In the genomic region with DNA sequence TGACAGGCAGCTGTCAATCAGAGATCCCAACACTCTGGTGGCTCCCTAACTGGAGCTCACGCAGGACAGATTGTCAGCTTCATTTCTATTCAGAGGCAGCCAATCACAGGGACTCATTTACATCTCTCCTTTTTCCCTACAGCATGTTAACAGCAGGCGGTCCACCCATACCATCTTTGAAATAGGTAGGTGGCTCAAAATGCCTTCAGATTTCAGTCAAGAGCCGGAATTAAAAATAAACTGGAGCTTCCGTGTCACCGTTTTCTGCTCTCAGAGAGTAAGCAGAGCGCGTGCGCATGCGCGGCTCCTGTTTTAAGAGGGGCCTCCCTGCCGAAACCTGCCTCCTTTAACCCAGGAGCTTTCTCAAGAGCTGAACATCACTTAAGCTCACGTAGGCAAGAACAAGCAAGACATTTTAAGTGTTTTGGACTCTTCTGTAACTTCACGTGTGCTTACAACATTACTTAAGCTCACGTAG, we compare ENCODE assay signal across 8 mouse cellular contexts.
A peak's percentile ranks its signal among the peaks of the same experiment; 100 is the strongest.
DNase-seq lines count a peak whose midpoint lies in the region; ATAC-seq lines count a peak whose summit lies in the region.
"Had no signal": no experiment of that assay in that cellular context is flagged by ENCODE, and none has a peak within 500 bp of the region (broad histone marks: within the 10 kb centered on the region; RNA-seq: fewer than 3 reads in every experiment).

No protein-coding gene starts in this region.

- H3K27ac ChIP-seq in heart, embryonic 14.5 days (replicated peaks in 1 of 2; ENCODE audit: control insufficient read depth in 1 of 2, insufficient read depth in 1 of 2, low read depth in 2 of 2, low read length in 2 of 2): peak overlapping the region; percentile 39 to 44; a peak in 2 of 4 replicates
- H3K27ac ChIP-seq: liver, embryonic 15.5 days had no signal

- intact Hi-C loops in gastrocnemius, postnatal 14 days (cut with DNase I; ENCODE audit: low total_unique reads): no loop called here

- peak; percentile 80 for DNase-seq in ZHBTc4 (ENCODE audit: low read depth, low spot score)
- peak; percentile 13 for DNase-seq in cerebellum, adult 8-10 months
- DNase-seq in left cerebral cortex, adult 9 months (ENCODE audit: low spot score in 2 of 2): peak; percentile 55 to 72
- DNase-seq in retina, postnatal 1 day: peak; percentile 78
- DNase-seq in gastrocnemius, adult 18-20 months (ENCODE audit: low spot score): no peak
- DNase-seq in gastrocnemius, postnatal 14 days: no peak

- H3K27me3 ChIP-seq in heart, embryonic 14.5 days (ENCODE audit: control insufficient read depth, insufficient read depth, low read length): no peaks in the 10 kb centered on the region
- H3K27me3 ChIP-seq: liver, embryonic 15.5 days had no signal

- no peaks in the 10 kb centered on the region for H3K36me3 ChIP-seq in heart, embryonic 14.5 days (ENCODE audit: control insufficient read depth, insufficient read depth, low read length)
- H3K36me3 ChIP-seq: liver, embryonic 15.5 days had no signal

- H3K9ac ChIP-seq in heart, embryonic 14.5 days (ENCODE audit: low read length): peak overlapping the region; percentile 42; the same call in 1 of the 2 replicates
- H3K9ac ChIP-seq: liver, embryonic 15.5 days had no signal

- peak overlapping the region; percentile 29 to 33 for H3K4me3 ChIP-seq in heart, embryonic 14.5 days (ENCODE audit: control insufficient read depth in 1 of 2, insufficient read depth in 1 of 2, low read depth in 1 of 2, low read length in 2 of 2)
- H3K4me3 ChIP-seq: liver, embryonic 15.5 days had no signal

- 52% methylated on average over 14 of the region's 14 CpGs for WGBS in heart, embryonic 14.5 days

- H3K4me2 ChIP-seq in heart, embryonic 14.5 days (ENCODE audit: low read length): peak overlapping the region; percentile 56
- H3K4me2 ChIP-seq: liver, embryonic 15.5 days had no signal

- H3K4me1 ChIP-seq in heart, embryonic 14.5 days (ENCODE audit: control insufficient read depth in 2 of 2, insufficient read depth in 2 of 2, low read length in 2 of 2): peaks cover 12 to 39% of the 10 kb centered on the region in 2 experiments
- H3K4me1 ChIP-seq: liver, embryonic 15.5 days had no signal

- H3K9me3 ChIP-seq in heart, embryonic 14.5 days (ENCODE audit: control insufficient read depth, low read length): no peaks in the 10 kb centered on the region
- H3K9me3 ChIP-seq: liver, embryonic 15.5 days had no signal

- ATAC-seq in heart, embryonic 14.5 days (ENCODE audit: insufficient number of reproducible peaks, insufficient read depth, low FRiP score, low read depth): no peak

Comparison
In these comparisons a context has a peak if more than half of its experiments do, and no peak if none do; other contexts are left out.
1. DNase-seq: peak in ZHBTc4 (single experiment), cerebellum, adult 8-10 months (single experiment), left cerebral cortex, adult 9 months (2 of 2) and retina, postnatal 1 day (single experiment); none in gastrocnemius, adult 18-20 months (single experiment) and gastrocnemius, postnatal 14 days (single experiment).